Mouse (Mus musculus): ENCODE measurements around the gene Gemin2. TPM values are rescaled to one million over a fixed set of nuclear protein-coding genes. Genes with fewer than 3 reads are reported as not detected.
A peak's percentile ranks its signal among the peaks of the same experiment; 100 is the strongest.
"Not testable (repeated sequence)": the region's sequence is repeated elsewhere in the genome, so short reads cannot be mapped to it uniquely, and the experiment has no call there.

Gemin2 gene
- polyA plus RNA-seq, 1 experiment: 31.1 TPM

DNA sequence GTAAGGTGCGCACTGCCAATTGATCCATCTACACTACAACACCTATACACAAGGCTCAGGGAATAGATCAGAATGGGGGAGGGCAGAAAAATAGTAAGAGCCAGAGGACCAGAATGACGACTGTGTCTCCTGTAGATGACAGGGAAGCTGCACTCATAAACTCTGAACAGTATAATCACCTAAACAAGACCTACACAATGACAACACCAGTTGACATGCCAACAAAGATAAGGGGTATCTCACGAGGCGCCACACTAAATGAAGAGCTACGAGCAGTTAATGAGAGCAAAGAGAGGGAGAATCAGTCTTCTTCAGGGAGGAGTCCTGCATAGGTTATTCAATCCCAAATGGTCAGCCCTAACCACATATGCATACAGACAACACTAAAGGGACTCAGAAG, 40.0 kb downstream of the Gemin2 start:
- no peak overlapping the region for H3K9ac ChIP-seq (ENCODE audit: low read depth, poor library complexity, severe bottlenecking)
- peaks cover 2% of the 10 kb centered on the region for H3K4me1 ChIP-seq (ENCODE audit: control insufficient read depth, insufficient read depth, low read length)
- H3K9me3 ChIP-seq (replicated peaks; ENCODE audit: control insufficient read depth, insufficient read depth, low read length, poor library complexity, severe bottlenecking): no peaks in the 10 kb centered on the region
- no peak overlapping the region for H3K27ac ChIP-seq (ENCODE audit: insufficient read depth, low read length)
- H3K36me3 ChIP-seq (ENCODE audit: control insufficient read depth, insufficient read depth, low read length, poor library complexity, severe bottlenecking): peaks cover 6% of the 10 kb centered on the region
- no peaks in the 10 kb centered on the region for H3K27me3 ChIP-seq (ENCODE audit: control insufficient read depth, insufficient read depth, low read length, poor library complexity, severe bottlenecking)
- TF ChIP-seq EP300 (IDR thresholded peaks at IDR 0.05; ENCODE audit: insufficient read depth, low read depth, low read length) (no peak), CTCF (IDR thresholded peaks at IDR 0.05; ENCODE audit: low read depth, low read length) (no peak), POLR2A (IDR thresholded peaks at IDR 0.05; ENCODE audit: insufficient read depth, low read length) (no peak)
- no peak overlapping the region for H3K4me3 ChIP-seq (ENCODE audit: low read depth, low read length)

DNA sequence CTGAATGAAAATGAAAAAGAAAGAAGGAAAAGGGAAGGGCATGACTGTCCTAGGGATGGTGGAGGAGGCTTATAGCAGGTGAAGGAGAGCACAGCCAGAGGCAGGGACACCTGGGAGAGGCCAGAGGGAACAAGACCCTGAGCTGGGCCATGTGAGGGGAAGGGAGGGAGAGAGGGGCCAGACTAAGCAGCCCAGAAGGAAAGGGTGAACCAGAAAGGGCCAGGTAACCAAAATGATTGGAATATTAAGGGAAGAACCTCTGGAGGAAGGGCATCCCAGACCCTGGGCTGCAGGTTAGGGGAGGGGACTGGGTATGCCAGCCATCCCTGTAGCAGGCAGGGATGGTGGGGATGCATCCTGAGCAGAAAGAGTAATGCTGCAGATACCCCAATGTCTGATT, 40.8 kb downstream of the Gemin2 start:
- no peak overlapping the region for H3K4me3 ChIP-seq (ENCODE audit: low read depth, low read length)
- H3K36me3 ChIP-seq (ENCODE audit: control insufficient read depth, insufficient read depth, low read length, poor library complexity, severe bottlenecking): peaks cover 4% of the 10 kb centered on the region
- TF ChIP-seq CTCF (IDR thresholded peaks at IDR 0.05; ENCODE audit: low read depth, low read length) (no peak), EP300 (IDR thresholded peaks at IDR 0.05; ENCODE audit: insufficient read depth, low read depth, low read length) (no peak), POLR2A (IDR thresholded peaks at IDR 0.05; ENCODE audit: insufficient read depth, low read length) (no peak)
- no peaks in the 10 kb centered on the region for H3K27me3 ChIP-seq (ENCODE audit: control insufficient read depth, insufficient read depth, low read length, poor library complexity, severe bottlenecking)
- H3K9me3 ChIP-seq (replicated peaks; ENCODE audit: control insufficient read depth, insufficient read depth, low read length, poor library complexity, severe bottlenecking): no peaks in the 10 kb centered on the region
- H3K9ac ChIP-seq (ENCODE audit: low read depth, poor library complexity, severe bottlenecking): no peak overlapping the region
- H3K27ac ChIP-seq (ENCODE audit: insufficient read depth, low read length): no peak overlapping the region
- peaks cover 2% of the 10 kb centered on the region for H3K4me1 ChIP-seq (ENCODE audit: control insufficient read depth, insufficient read depth, low read length)

DNA sequence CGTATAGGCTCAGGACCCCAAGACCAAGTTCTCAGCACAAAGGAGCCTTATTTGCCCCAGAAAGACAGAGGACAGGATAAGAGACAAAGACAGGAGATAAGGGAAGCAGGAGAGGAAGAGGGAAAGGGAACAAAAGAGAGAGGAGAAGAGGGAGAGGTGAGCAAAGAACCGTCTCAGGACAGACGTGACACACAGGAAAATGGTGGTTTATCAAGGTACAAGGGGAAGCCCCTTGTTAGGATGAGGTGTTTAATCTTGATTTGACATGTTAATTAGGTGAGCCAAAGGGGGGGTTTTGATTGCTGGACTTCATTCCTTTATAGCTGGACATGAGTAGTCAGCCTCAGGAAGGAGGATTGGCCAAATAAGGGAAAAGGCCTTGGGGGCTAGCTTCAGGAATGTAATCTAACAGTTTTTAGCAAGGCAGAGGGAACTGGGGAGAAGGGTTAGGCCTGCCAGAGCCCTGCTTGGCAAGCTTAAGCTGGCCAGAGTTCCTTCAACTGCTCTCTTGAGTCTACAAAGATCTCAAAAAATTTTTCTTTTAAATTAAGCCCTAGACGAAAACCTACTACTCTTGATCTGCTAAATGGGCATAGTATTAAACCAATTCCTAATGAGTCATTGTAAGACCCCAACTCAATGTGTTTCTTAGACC, 42.1 kb downstream of the Gemin2 start:
- no peak overlapping the region for H3K9ac ChIP-seq (ENCODE audit: low read depth, poor library complexity, severe bottlenecking)
- H3K36me3 ChIP-seq (ENCODE audit: control insufficient read depth, insufficient read depth, low read length, poor library complexity, severe bottlenecking): no peaks in the 10 kb centered on the region; the same call in 1 of the 2 replicates
- H3K4me1 ChIP-seq (ENCODE audit: control insufficient read depth, insufficient read depth, low read length): peaks cover 2% of the 10 kb centered on the region
- no peaks in the 10 kb centered on the region for H3K27me3 ChIP-seq (ENCODE audit: control insufficient read depth, insufficient read depth, low read length, poor library complexity, severe bottlenecking)
- no peak overlapping the region for H3K4me3 ChIP-seq (ENCODE audit: low read depth, low read length)
- TF ChIP-seq EP300 (IDR thresholded peaks at IDR 0.05; ENCODE audit: insufficient read depth, low read depth, low read length) (no peak), POLR2A (IDR thresholded peaks at IDR 0.05; ENCODE audit: insufficient read depth, low read length) (no peak), CTCF (IDR thresholded peaks at IDR 0.05; ENCODE audit: low read depth, low read length) (no peak)
- H3K27ac ChIP-seq (ENCODE audit: insufficient read depth, low read length): no peak overlapping the region
- no peaks in the 10 kb centered on the region for H3K9me3 ChIP-seq (replicated peaks; ENCODE audit: control insufficient read depth, insufficient read depth, low read length, poor library complexity, severe bottlenecking)

- Histone ChIP-seq H3K36me3 (ENCODE audit: control insufficient read depth, insufficient read depth, low read length, poor library complexity, severe bottlenecking) (no peaks in the 10 kb centered on the region; the same call in 1 of the 2 replicates), H3K27ac (ENCODE audit: insufficient read depth, low read length) (no peak overlapping the region), H3K4me3 (ENCODE audit: low read depth, low read length) (no peak overlapping the region), H3K9ac (ENCODE audit: low read depth, poor library complexity, severe bottlenecking) (no peak overlapping the region), H3K4me1 (ENCODE audit: control insufficient read depth, insufficient read depth, low read length) (peaks cover 2% of the 10 kb centered on the region), H3K27me3 (ENCODE audit: control insufficient read depth, insufficient read depth, low read length, poor library complexity, severe bottlenecking) (no peaks in the 10 kb centered on the region), H3K9me3 (replicated peaks; ENCODE audit: control insufficient read depth, insufficient read depth, low read length, poor library complexity, severe bottlenecking) (no peaks in the 10 kb centered on the region)
- no peak for TF ChIP-seq CTCF (IDR thresholded peaks at IDR 0.05; ENCODE audit: low read depth, low read length)
- TF ChIP-seq EP300 (IDR thresholded peaks at IDR 0.05; ENCODE audit: insufficient read depth, low read depth, low read length): no peak
- TF ChIP-seq POLR2A (IDR thresholded peaks at IDR 0.05; ENCODE audit: insufficient read depth, low read length): no peak
Observed at GRCm38 (mm10) chr12:59056222-59056621, 43.0 kb downstream of the Gemin2 start.

- H3K9ac ChIP-seq (ENCODE audit: low read depth, poor library complexity, severe bottlenecking); H3K4me1 ChIP-seq (ENCODE audit: control insufficient read depth, insufficient read depth, low read length); H3K36me3 ChIP-seq (ENCODE audit: control insufficient read depth, insufficient read depth, low read length, poor library complexity, severe bottlenecking): not testable (repeated sequence)
Observed at GRCm38 (mm10) chr12:59058242-59058641, 45.0 kb downstream of the Gemin2 start.

GRCm38 (mm10) chr12:59060322-59060721, 47.1 kb downstream of the Gemin2 start:
- no peaks in the 10 kb centered on the region for H3K4me1 ChIP-seq (ENCODE audit: control insufficient read depth, insufficient read depth, low read length)
- no peaks in the 10 kb centered on the region for H3K27me3 ChIP-seq (ENCODE audit: control insufficient read depth, insufficient read depth, low read length, poor library complexity, severe bottlenecking)
- H3K27ac ChIP-seq (ENCODE audit: insufficient read depth, low read length): no peak overlapping the region; the same call in 1 of the 2 replicates
- no peaks in the 10 kb centered on the region for H3K36me3 ChIP-seq (ENCODE audit: control insufficient read depth, insufficient read depth, low read length, poor library complexity, severe bottlenecking)
- TF ChIP-seq POLR2A (IDR thresholded peaks at IDR 0.05; ENCODE audit: insufficient read depth, low read length) (no peak), EP300 (IDR thresholded peaks at IDR 0.05; ENCODE audit: insufficient read depth, low read depth, low read length) (no peak), CTCF (IDR thresholded peaks at IDR 0.05; ENCODE audit: low read depth, low read length) (no peak)
- peak overlapping the region; percentile 74 for H3K4me3 ChIP-seq (ENCODE audit: low read depth, low read length)
- H3K9ac ChIP-seq (ENCODE audit: low read depth, poor library complexity, severe bottlenecking): peak overlapping the region; percentile 75
- no peaks in the 10 kb centered on the region for H3K9me3 ChIP-seq (replicated peaks; ENCODE audit: control insufficient read depth, insufficient read depth, low read length, poor library complexity, severe bottlenecking)

More at GRCm38 (mm10) chr12:59058242-59058641, 45.0 kb downstream of the Gemin2 start:
- H3K27me3 ChIP-seq (ENCODE audit: control insufficient read depth, insufficient read depth, low read length, poor library complexity, severe bottlenecking); H3K9me3 ChIP-seq (replicated peaks; ENCODE audit: control insufficient read depth, insufficient read depth, low read length, poor library complexity, severe bottlenecking); H3K4me3 ChIP-seq (ENCODE audit: low read depth, low read length); H3K27ac ChIP-seq (ENCODE audit: insufficient read depth, low read length): not testable (repeated sequence)
